Mouse (Mus musculus): ENCODE measurements around the gene Rubcn. TPM values are rescaled to one million over a fixed set of nuclear protein-coding genes. Genes with fewer than 3 reads are reported as not detected.

Rubcn gene
- total and polyA plus RNA-seq, 2 experiments from 2014 or later, result 25.7 to 81.0 TPM

DNA sequence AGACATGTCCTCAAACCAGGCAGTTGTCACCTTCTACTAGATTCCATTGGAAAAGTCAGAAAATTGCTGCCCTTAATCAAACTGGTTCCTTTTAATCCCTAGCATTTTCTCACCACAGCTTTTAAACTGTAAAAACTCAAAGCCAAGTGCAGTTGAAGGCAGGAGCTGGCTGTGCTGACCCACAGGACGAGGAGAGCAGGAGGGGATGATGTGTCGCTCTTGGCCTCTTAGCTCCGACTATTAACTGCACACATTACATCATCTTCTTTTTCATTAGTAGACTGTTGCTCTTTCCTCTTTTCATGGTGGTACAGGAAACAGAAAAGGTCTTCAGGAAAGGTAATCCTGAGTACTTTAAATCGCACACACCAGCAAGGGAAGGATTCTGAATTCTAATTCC, 19.2 kb downstream of the Rubcn start:
- Histone ChIP-seq H3K9ac (no peak overlapping the region), H3K4me1 (ENCODE audit: insufficient read depth) (peaks cover 11% of the 10 kb centered on the region), H3K4me3 (ENCODE audit: low read depth, low read length) (no peak overlapping the region), H3K27me3 (ENCODE audit: insufficient read depth, low read length) (no peaks in the 10 kb centered on the region), H3K4me2 (ENCODE audit: low read depth) (no peak overlapping the region), H3K27ac (ENCODE audit: low read depth, low read length) (no peak overlapping the region), H3K36me3 (ENCODE audit: insufficient read depth) (peaks cover 4% of the 10 kb centered on the region; the same call in 1 of the 2 replicates), H3K9me3 (ENCODE audit: low read length) (no peaks in the 10 kb centered on the region)
- DNase-seq (no peak), ATAC-seq (no peak)
- WGBS, result 72% methylated on average over 4 of the region's 4 CpGs
- no peak for TF ChIP-seq CTCF (IDR thresholded peaks at IDR 0.05; ENCODE audit: low read depth)

DNA sequence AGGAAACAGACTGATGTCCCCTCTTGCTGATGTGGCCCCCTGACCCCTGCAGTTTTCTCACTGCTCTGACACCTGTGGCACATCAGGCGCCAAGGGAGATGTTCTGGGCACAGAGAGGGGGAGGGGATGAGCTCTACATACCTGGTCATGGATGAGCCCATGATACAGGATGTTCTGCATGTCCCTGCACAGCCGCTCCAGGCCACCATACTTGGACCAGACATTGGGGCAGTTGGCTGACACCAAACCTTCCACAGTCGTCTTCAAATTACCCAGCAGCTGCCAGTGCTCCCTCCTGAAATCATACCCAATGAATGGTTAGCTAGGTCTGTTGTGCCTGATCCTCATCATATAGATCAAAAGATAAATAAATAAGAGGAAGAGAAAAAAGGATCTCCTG, 20.8 kb downstream of the Rubcn start:
- DNase-seq (no peak), ATAC-seq (no peak)
- no peak for TF ChIP-seq CTCF (IDR thresholded peaks at IDR 0.05; ENCODE audit: low read depth)
- H3K4me2 ChIP-seq (ENCODE audit: low read depth), result no peak overlapping the region
- H3K9me3 ChIP-seq (ENCODE audit: low read length), result no peaks in the 10 kb centered on the region
- H3K4me3 ChIP-seq (ENCODE audit: low read depth, low read length), result no peak overlapping the region
- H3K27ac ChIP-seq (ENCODE audit: low read depth, low read length), result no peak overlapping the region
- H3K27me3 ChIP-seq (ENCODE audit: insufficient read depth, low read length), result no peaks in the 10 kb centered on the region
- peaks cover 4% of the 10 kb centered on the region; the same call in 1 of the 2 replicates for H3K36me3 ChIP-seq (ENCODE audit: insufficient read depth)
- H3K9ac ChIP-seq, result no peak overlapping the region
- peaks cover 11% of the 10 kb centered on the region for H3K4me1 ChIP-seq (ENCODE audit: insufficient read depth)
- WGBS, result 89% methylated on average over 3 of the region's 3 CpGs

DNA sequence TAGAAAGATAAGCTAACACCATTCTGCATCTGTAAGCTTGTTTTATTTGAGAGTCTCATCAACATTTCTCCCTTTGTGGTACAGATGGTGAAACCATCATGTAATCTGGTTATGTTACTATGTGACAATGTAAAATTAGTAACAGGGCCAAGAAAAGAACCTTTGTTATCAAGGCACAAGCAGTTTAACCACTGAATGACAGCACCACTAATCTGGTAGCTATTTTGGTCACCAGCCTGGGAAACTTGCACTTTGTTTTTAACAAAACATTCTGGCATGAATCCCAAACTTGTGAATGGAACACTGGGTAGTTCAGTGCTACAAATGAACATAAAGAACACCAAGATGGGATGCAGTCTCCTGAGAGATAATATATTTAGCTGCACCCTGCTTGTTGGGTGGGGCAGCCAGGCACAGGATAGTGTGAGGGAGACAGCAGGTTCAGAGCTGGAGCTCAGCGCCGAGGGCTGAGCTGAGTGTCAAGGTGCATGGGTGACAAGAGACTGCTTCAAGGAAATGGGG, 23.5 kb downstream of the Rubcn start:
- Histone ChIP-seq H3K4me1 (ENCODE audit: insufficient read depth) (peaks cover 11% of the 10 kb centered on the region), H3K27me3 (ENCODE audit: insufficient read depth, low read length) (no peaks in the 10 kb centered on the region), H3K9me3 (ENCODE audit: low read length) (no peaks in the 10 kb centered on the region), H3K4me3 (ENCODE audit: low read depth, low read length) (no peak overlapping the region), H3K9ac (no peak overlapping the region), H3K27ac (ENCODE audit: low read depth, low read length) (peak overlapping the region; percentile 42), H3K4me2 (ENCODE audit: low read depth) (no peak overlapping the region), H3K36me3 (ENCODE audit: insufficient read depth) (peaks cover 13% of the 10 kb centered on the region)
- DNase-seq, result peak; percentile 63
- ATAC-seq, result peak; percentile 69
- TF ChIP-seq CTCF (IDR thresholded peaks at IDR 0.05; ENCODE audit: low read depth), result no peak
- WGBS, result 22% methylated on average over 2 of the region's 2 CpGs

DNA sequence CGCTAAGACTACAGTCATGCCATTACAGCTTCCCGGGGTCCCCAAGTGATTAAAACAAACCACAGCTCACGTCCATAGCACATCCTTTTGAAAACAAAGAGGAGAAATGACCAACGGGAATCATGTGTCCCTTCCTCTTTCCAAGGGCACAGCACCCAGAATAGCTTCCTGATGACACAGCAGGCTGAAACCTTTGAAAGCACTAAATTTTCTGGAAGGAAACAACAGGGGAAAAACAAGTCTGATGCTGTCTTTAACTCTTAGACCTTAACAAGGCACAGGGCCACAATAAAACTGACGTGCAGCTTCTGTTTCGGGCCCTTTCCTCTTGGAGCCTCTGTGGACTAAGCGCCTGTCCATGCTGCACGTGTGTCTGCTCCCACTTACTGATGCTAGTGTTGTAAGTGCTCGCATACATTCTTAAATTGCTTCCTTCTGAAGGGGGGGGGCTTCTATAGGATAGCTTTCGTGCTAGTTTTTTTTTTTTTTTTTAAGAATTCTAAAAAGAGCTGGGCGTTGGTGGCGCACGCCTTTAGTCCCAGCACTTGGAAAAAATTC, 24.0 kb downstream of the Rubcn start:
- TF ChIP-seq CTCF (IDR thresholded peaks at IDR 0.05; ENCODE audit: low read depth), result no peak
- no peaks in the 10 kb centered on the region for H3K27me3 ChIP-seq (ENCODE audit: insufficient read depth, low read length)
- H3K36me3 ChIP-seq (ENCODE audit: insufficient read depth), result peaks cover 18% of the 10 kb centered on the region
- peaks cover 11% of the 10 kb centered on the region for H3K4me1 ChIP-seq (ENCODE audit: insufficient read depth)
- ATAC-seq, result no peak
- H3K9ac ChIP-seq, result no peak overlapping the region
- no peak for DNase-seq
- H3K27ac ChIP-seq (ENCODE audit: low read depth, low read length), result peak overlapping the region; percentile 42; the same call in 1 of the 2 replicates
- H3K4me3 ChIP-seq (ENCODE audit: low read depth, low read length), result no peak overlapping the region
- WGBS, result 48% methylated on average over 13 of the region's 13 CpGs
- no peaks in the 10 kb centered on the region for H3K9me3 ChIP-seq (ENCODE audit: low read length)
- H3K4me2 ChIP-seq (ENCODE audit: low read depth), result no peak overlapping the region

DNA sequence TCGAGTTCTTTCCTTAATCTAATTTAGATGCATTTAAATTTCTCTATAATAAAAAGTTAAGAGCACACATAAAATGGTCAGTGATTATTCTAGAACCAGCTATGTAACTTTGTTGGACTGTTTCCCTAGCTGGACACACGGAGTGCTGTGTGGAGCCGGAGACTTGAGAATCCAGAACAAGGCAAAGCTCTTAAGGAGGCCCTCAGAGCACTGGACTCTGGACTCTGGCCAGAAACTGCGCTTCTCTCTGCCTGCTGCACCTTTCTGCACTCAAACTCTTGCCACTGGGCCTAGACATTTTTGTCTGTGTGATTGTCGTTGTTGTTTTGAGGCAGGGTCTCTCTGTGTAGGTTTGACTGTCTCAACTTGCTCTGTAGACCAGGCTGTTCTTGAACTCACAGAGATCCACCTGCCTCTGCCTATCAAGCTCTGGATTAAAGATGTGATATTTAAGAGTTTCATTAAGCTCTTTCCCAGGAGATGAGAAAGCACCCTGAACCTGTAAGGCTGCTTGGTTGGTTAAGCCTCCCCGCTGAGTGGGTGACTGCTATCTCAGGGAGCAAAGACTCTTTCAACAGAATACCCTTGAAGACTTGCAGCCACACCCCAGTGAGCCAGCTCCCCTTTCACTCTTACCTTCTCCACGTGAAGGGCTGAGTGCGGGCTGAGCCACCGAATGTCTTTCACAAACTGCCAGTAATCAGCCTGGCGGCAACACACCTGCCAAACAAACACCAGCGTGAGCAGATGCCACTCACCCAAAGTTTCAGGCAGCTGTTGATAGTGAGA, 28.3 kb downstream of the Rubcn start:
- DNase-seq (no peak), ATAC-seq (no peak)
- WGBS, result 94% methylated on average over 11 of the region's 11 CpGs
- no peak overlapping the region for H3K27ac ChIP-seq (ENCODE audit: low read depth, low read length)
- H3K4me3 ChIP-seq (ENCODE audit: low read depth, low read length), result no peak overlapping the region
- peaks cover 7% of the 10 kb centered on the region for H3K4me1 ChIP-seq (ENCODE audit: insufficient read depth)
- no peaks in the 10 kb centered on the region for H3K27me3 ChIP-seq (ENCODE audit: insufficient read depth, low read length)
- H3K4me2 ChIP-seq (ENCODE audit: low read depth), result no peak overlapping the region
- H3K9me3 ChIP-seq (ENCODE audit: low read length), result no peaks in the 10 kb centered on the region
- H3K9ac ChIP-seq, result no peak overlapping the region
- peaks cover 50% of the 10 kb centered on the region for H3K36me3 ChIP-seq (ENCODE audit: insufficient read depth)
- TF ChIP-seq CTCF (IDR thresholded peaks at IDR 0.05; ENCODE audit: low read depth), result no peak

DNA sequence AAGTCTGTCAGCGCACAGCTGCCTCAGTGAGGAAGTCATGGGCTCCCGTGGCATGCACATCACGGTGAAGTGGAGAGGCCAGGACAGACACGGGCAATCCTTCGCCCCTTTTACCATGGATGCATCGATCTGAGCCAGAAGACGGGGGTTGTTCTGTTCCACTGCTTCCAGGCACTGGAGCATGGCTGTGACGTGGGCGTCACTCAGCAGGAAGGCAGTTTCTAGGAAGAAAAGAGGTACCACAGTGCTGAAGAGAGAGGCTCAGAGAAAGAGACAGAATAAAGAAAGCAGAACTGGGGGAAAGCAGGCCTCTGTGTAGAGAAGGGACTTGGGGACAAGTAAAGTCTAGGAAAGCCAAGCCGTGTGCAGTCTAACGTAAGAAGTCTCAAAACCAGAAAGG, 30.5 kb downstream of the Rubcn start:
- Histone ChIP-seq H3K4me1 (ENCODE audit: insufficient read depth) (no peaks in the 10 kb centered on the region), H3K9me3 (ENCODE audit: low read length) (no peaks in the 10 kb centered on the region), H3K27ac (ENCODE audit: low read depth, low read length) (no peak overlapping the region), H3K27me3 (ENCODE audit: insufficient read depth, low read length) (no peaks in the 10 kb centered on the region), H3K4me3 (ENCODE audit: low read depth, low read length) (no peak overlapping the region), H3K4me2 (ENCODE audit: low read depth) (no peak overlapping the region), H3K9ac (no peak overlapping the region), H3K36me3 (ENCODE audit: insufficient read depth) (peaks cover 62% of the 10 kb centered on the region)
- ATAC-seq (no peak), DNase-seq (no peak)
- 89% methylated on average over 11 of the region's 11 CpGs for WGBS
- no peak for TF ChIP-seq CTCF (IDR thresholded peaks at IDR 0.05; ENCODE audit: low read depth)

DNA sequence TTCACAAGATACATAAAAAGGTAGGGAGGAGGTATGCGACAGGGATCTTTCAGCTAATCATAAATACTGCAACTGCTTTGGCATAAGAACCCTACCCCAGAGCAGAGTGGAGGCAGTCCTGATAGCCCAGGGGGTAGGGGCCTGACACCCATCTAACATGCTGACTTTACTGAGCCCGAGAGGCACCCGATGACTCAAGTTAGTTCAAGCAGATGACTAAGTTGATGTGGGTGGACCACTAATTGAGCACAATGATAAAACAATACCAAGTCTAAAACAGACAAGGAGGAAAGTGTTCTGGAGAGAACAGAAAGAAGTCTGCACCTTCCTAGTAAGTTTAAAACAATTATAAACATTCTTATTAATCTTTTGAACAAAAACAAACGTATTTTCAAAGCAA, 46.1 kb downstream of the Rubcn start:
- Histone ChIP-seq H3K4me1 (ENCODE audit: insufficient read depth) (no peaks in the 10 kb centered on the region), H3K4me2 (ENCODE audit: low read depth) (no peak overlapping the region), H3K27ac (ENCODE audit: low read depth, low read length) (no peak overlapping the region), H3K36me3 (ENCODE audit: insufficient read depth) (peaks cover 58% of the 10 kb centered on the region), H3K4me3 (ENCODE audit: low read depth, low read length) (no peak overlapping the region), H3K9me3 (ENCODE audit: low read length) (no peaks in the 10 kb centered on the region), H3K27me3 (ENCODE audit: insufficient read depth, low read length) (no peaks in the 10 kb centered on the region), H3K9ac (no peak overlapping the region)
- DNase-seq, result no peak
- 82% methylated on average over 4 of the region's 4 CpGs for WGBS
- TF ChIP-seq CTCF (IDR thresholded peaks at IDR 0.05; ENCODE audit: low read depth), result no peak
- no peak for ATAC-seq
